Mouse (Mus musculus) left cerebral cortex, postnatal 14 days (tissue): ENCODE measurements around the gene Ube2cbp. TPM values are rescaled to one million over a fixed set of nuclear protein-coding genes. Genes with fewer than 3 reads are reported as not detected.

Source experiments
- DNase-seq, 2 experiments: peaks; one replicate each; pipeline ENCODE4 v3.0.0; 2021 to 2022; ENCODE audit warnings: low spot score in 2 of 2, mixed read lengths in 1 of 2
- intact Hi-C: fragments of 180-260 bp; cut with DNase I; formaldehyde crosslinking; loops from one replicate; pipeline ENCODE4 v1.15.1; 2025
- total RNA-seq, 2 experiments: library from RNA; stranded (reverse); gene quantifications; 2 replicates each; pipeline ENCODE4 v1.2.3; 2021

The Ube2cbp gene
- total RNA-seq, 2 experiments from 2014 or later: 3.8 to 4.5 TPM

- intact Hi-C loops: no loop called here
- DNase-seq: no peak
Observed at GRCm38 (mm10) chr9:86336361-86336760, 128.4 kb downstream of the Ube2cbp start.

- intact Hi-C loops: no loop called here
Observed at GRCm38 (mm10) chr9:86335588-86335987, 129.2 kb downstream of the Ube2cbp start.

GRCm38 (mm10) chr9:86334357-86334756 lies 130.4 kb downstream of the Ube2cbp start:
- intact Hi-C loops: no loop called here

More at GRCm38 (mm10) chr9:86335588-86335987, 129.2 kb downstream of the Ube2cbp start:
- no peak for DNase-seq

GRCm38 (mm10) chr9:86330591-86330990 lies 134.2 kb downstream of the Ube2cbp start:
- intact Hi-C loops: no loop called here
- no peak for DNase-seq

More at GRCm38 (mm10) chr9:86334357-86334756, 130.4 kb downstream of the Ube2cbp start:
- DNase-seq: no peak

DNA sequence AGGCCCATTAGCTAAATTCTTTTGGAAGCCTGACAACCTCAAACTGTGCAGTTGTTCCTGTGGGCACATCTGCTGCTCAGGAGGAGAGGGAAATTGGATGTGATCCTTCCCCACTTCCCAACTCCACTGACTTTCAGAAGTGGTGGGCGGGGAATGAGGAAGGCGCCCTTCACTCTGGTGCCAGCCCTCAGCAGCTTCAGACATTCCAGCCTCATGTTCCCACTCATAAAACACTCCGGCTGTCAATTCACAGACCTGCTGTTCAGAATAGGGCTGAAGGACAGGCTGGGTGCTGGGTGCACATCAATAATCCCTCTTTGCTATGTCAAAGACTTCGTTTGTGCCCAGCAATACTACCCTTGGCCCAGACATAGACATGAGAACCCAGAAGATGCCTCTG lies 136.5 kb downstream of the Ube2cbp start:
- intact Hi-C loops: no loop called here
- peak in 1 of 2 experiments; percentile 2 for DNase-seq

DNA sequence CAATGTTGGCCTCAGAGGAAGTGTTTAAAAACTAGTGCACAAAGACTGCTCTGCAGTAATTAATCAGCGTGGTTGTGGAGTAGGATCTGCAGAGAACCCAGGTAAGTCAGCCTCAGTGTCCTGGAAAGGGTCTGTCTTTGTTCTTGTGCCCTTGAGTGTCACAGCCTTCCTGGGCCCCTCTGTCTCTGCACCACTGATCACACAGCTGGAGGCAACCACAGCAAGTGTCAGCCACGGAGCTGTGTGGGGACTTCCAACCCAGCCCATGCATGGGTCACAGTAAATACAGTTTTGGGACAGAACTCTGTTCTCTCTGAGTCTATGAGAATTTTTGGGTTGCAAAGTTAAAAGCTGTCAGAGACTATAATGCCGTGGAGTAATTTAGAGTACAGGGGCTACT lies 137.4 kb downstream of the Ube2cbp start:
- DNase-seq: no peak
- intact Hi-C loops: no loop called here

DNA sequence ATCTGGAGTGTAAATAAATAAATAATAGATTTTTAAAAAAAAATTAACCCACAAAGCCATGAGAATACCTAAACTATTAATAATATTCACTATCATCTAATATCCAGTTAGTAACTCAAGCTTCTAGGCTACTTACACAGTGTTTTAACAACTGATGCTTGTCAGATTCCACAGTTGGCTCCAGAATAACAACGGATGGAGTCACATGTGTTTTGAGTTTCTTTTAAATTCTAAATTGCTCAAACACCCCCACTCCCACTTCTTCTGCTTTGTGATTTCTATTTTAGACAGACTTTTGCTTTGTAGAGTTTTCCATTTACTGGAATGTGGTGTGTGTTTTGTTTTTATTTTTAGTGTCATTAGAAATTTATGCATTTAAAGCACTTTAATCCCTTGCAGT lies 140.0 kb downstream of the Ube2cbp start:
- intact Hi-C loops: no loop called here
- peak in 1 of 2 experiments; percentile 7 for DNase-seq

GRCm38 (mm10) chr9:86319516-86320140 lies 145.1 kb downstream of the Ube2cbp start:
- intact Hi-C loops: no loop called here
- DNase-seq: no peak

- no peak for DNase-seq
- intact Hi-C loops: no loop called here
Observed at GRCm38 (mm10) chr9:86315700-86316099, 149.1 kb downstream of the Ube2cbp start.

- intact Hi-C loops: no loop called here
- no peak for DNase-seq
Observed at GRCm38 (mm10) chr9:86308616-86309015, 156.1 kb downstream of the Ube2cbp start.

DNA sequence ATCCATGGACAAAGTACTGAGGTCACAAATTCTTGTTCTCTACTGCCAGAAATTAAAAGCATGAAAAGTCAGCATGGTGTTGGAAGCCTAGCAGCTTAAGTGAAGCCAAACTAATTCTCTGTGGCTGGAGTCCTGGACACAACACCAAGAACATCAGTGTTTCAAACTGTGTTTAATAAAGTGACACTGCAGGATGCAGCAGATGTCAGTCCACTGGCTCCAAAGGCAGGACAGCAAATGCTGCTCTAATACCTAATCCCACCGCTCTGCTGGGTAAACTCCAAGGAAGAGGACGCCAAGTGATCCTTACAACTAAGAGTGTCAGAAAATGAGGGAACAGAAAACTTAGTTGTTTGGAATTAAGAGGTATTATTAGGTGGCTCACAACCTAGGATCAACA lies 158.2 kb downstream of the Ube2cbp start:
- intact Hi-C loops: no loop called here
- DNase-seq: no peak

- intact Hi-C loops: no loop called here
- DNase-seq: no peak
Observed at GRCm38 (mm10) chr9:86301407-86301806, 163.3 kb downstream of the Ube2cbp start.

GRCm38 (mm10) chr9:86298596-86298995 lies 166.2 kb downstream of the Ube2cbp start:
- intact Hi-C loops: no loop called here
- DNase-seq: no peak

GRCm38 (mm10) chr9:86298131-86298530 lies 166.6 kb downstream of the Ube2cbp start:
- no peak for DNase-seq
- intact Hi-C loops: no loop called here

DNA sequence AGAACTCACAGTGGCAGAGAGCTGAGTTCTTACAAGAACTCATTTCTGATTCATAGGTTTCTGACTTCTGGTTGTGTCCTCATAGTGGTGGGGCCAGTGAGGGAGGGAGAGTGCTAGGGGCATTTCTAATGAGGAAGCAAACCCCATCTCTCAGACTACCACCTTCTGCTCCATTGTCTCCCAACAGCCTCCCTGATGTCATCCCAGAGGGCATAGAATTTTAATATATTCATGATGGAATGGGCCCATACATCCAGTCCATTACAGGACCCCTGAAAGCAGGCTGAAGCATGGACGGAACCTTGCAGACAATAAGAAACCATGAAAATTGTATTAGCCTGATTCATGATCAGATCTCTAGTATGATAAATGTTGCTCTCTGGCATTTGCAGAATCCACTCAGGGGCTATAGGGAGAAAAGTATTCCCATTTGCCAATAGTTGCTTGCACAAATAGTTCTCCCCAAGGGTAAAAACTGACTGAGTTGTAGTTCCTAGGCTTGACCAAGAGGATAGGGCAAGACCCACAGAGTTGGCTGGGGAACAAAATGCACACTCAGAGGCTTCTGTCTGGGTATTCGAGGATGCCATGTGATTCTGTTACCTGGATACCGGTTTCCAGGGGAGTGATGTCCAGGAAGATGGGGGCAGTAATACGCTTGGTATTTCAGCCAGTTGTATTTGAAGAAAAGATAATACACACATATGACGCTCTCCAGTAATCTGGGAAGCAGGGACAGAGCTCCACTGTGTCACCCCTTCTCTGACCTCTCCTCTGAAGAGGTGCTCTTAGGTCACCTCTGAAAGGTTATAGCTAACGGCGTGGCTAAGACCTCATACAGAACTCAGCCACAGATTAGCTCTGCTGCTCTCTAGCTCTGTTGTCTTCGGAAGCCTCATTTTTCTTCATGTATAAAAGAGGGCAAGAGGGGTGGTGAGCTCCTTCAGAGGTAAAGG lies 167.8 kb downstream of the Ube2cbp start:
- no peak for DNase-seq
- intact Hi-C loops: no loop called here

DNA sequence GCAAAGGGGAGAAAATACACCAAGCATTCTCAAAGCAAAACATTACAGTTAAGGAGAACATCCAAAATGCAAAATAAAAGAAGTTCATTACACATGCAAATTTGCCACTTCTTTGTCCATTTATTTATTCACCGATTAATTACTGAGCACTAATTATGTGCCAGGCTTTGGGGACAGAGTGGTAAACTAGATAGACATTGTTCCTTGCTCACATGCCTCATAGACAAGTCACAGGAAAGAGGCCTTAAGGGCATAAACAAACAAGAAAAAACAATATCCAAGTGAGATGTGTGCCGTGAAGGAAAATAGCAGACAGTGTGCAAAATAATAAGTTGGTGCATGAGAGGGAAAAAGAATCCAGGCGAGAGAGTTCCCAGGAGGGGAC lies 177.2 kb downstream of the Ube2cbp start:
- intact Hi-C loops: no loop called here
- DNase-seq: no peak

DNA sequence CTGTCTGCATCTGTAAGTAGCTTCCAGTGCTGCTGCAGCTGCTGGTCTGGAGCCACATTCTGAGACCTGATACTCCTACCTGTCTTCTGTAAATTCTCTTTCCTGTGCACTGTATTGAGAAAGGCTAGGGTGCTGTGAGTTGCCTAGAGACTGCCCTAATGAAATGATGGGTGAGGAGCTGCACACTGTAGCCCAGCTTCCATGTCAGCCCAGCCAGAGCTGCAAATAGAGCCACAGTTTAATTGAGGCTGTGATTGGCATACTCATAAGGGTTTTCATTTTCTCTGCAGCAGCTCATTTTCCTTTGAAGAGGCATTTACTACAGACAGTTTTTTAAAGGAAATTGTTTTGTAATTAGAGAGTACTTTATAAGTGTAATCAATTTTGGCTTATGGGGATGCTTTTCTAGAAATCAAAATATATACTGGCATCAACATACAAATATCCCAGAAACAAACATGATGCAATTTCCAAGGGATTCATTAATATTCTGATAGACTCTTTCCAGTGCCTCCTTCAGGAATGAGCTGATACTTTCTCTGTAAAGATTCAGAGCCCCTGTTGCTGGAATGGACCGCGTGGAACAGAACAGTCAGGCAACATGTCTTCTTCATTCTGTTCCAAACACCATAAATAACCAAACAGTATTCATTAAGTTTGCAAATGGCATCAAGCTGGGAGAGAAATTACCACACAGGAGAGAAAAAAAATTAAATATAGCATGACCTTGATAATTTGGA lies 177.8 kb downstream of the Ube2cbp start:
- DNase-seq: peak in 1 of 2 experiments; percentile 17
- intact Hi-C loops: no loop called here

DNA sequence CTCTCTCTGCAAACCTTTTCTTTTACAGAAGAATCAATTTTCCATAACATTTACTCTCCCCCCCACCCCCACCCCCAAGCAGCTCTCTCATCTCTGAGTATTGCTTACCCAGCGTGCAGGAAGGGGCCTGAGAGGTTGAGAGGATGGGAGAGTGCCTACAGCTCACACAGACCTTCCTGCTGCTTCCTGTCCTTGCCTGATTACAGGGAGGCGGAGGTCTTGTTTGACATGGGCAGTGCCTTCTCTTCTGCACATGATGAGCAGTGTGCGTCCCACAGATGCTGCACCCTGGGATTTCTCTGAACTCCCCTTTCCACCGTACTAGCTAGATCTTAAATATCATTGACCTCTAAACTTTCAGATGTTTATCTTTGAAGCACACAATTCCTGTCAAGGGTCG lies 182.2 kb downstream of the Ube2cbp start:
- no peak for DNase-seq
- intact Hi-C loops: no loop called here

- no peak for DNase-seq
- intact Hi-C loops: no loop called here
Observed at GRCm38 (mm10) chr9:86281147-86281467, 183.6 kb downstream of the Ube2cbp start.

- intact Hi-C loops: no loop called here
- no peak for DNase-seq
Observed at GRCm38 (mm10) chr9:86280461-86281146, 184.1 kb downstream of the Ube2cbp start.
